Mouse (Mus musculus) ovary, postnatal 14 days (tissue): ENCODE results near the gene Psmd11.

Experiments
- DNase-seq: peaks from one replicate; pipeline ENCODE4 v3.0.0; 2022; ENCODE audit warnings: low spot score

Psmd11 gene

GRCm38 (mm10) chr11:80505581-80505980 is 77.2 kb downstream of the Psmd11 start:
- DNase-seq = no peak

- no peak for DNase-seq
Observed at GRCm38 (mm10) chr11:80506483-80506882, 78.1 kb downstream of the Psmd11 start.

GRCm38 (mm10) chr11:80507791-80508190 is 79.4 kb downstream of the Psmd11 start:
- DNase-seq = no peak

- DNase-seq = no peak
Observed at GRCm38 (mm10) chr11:80508361-80509175, 80.2 kb downstream of the Psmd11 start.

GRCm38 (mm10) chr11:80509176-80509506 is 80.7 kb downstream of the Psmd11 start:
- no peak for DNase-seq

- DNase-seq = no peak
Observed at GRCm38 (mm10) chr11:80510124-80510523, 81.7 kb downstream of the Psmd11 start.

- DNase-seq = no peak
Observed at GRCm38 (mm10) chr11:80512313-80513056, 84.1 kb downstream of the Psmd11 start.

- no peak for DNase-seq
Observed at GRCm38 (mm10) chr11:80513796-80514195, 85.4 kb downstream of the Psmd11 start.

- no peak for DNase-seq
Observed at GRCm38 (mm10) chr11:80515346-80515745, 86.9 kb downstream of the Psmd11 start.

GRCm38 (mm10) chr11:80515895-80516294 is 87.5 kb downstream of the Psmd11 start:
- DNase-seq = no peak

GRCm38 (mm10) chr11:80518421-80519367 is 90.3 kb downstream of the Psmd11 start:
- no peak for DNase-seq

- DNase-seq = no peak
Observed at GRCm38 (mm10) chr11:80521148-80521547, 92.7 kb downstream of the Psmd11 start.
